Mouse (Mus musculus): ENCODE results near the gene Bend7.

Gene Bend7

DNA sequence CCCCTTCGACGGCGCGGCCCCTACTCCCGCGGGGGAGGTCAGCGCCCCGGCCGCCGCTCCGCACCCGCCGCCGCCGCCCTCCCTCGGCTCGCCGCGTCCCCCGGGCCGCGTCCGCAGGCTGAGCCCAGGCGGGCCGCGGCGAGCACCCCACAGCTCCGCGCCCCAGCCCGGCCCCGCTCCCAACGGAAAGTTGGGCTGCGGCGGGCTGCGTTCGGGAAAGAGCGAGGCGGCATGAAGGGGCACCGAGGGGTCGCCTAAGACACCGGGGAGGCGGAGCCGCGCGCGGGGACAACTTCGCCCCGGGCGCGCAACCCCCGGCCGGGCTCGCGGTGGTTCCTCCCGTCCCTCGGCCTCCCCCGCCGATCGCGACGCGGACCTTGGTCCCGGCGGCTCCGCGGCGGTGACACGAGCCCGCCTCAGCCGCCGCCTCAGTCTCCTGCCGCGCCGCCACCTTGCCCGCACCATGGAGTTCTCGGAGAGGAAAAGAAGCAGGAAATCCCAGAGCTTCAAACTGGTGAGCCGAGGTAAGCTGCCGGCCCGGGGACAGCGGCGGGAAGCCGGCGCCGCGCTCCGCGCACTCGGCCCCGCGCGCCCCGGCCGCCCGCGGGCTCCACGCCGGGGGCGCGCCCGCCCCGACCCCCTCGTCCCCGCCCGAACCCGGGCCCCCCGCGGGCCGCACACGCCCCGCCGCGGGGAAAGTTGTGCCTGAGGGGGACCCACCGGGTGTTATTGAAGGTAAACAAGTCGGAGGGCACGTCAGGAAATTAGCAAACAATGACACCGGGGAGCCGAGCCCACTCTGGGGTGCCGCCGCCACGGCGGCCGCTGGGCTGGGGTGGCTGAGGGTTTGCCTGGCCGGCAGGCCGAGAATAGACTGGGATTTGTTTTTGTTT is at the start of gene Bend7:
Gene Bend7 (plus strand): TSS at position 63 of the 893 bp plus-strand sequence.
- DNase-seq: peak; percentile 53 to 57

DNA sequence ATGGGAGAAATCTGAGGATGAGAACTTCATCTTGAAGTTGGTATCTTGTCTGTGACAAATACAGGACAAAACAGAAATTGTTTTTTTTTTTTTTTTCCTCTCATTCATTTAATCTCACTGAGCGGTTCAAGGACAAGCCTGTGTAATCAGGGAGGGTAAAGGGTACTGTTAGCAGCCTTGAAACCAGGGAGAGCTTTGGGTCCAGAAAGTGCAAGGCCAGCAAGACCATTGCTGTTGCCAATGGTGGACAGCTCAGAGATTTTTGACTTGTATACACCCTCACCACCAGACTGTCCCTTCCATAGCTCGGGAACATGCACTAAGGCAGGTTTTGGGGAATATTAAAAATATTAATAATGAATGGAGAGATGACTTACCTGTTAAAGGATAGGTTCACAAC is 49.0 kb upstream of the Bend7 start:
- DNase-seq: no peak

DNA sequence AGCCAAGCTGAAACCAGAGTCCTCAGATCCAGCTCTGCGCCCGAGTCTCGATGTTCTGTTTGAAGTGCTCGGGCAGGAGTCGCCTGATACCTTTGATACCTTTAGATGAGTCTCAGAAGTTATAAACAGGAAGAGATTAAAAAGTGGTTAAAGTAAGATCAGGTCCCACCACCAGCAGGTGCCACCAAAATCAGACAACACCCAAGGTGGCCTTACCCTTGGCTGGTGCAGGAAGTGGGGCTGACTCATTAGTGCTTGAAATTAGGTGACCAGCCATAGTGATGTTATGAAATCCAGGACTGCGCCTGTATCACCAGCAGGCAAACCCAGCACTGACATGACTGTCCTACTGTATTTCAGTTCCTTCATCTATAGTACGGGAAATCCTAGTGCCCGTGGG is 47.9 kb upstream of the Bend7 start:
- no peak for DNase-seq

GRCm38 (mm10) chr2:4671636-4672035 is 46.0 kb upstream of the Bend7 start:
- no peak for DNase-seq

GRCm38 (mm10) chr2:4679886-4680285 is 37.7 kb upstream of the Bend7 start:
- DNase-seq: no peak

GRCm38 (mm10) chr2:4711262-4711661 is 6.4 kb upstream of the Bend7 start:
- DNase-seq: no peak

DNA sequence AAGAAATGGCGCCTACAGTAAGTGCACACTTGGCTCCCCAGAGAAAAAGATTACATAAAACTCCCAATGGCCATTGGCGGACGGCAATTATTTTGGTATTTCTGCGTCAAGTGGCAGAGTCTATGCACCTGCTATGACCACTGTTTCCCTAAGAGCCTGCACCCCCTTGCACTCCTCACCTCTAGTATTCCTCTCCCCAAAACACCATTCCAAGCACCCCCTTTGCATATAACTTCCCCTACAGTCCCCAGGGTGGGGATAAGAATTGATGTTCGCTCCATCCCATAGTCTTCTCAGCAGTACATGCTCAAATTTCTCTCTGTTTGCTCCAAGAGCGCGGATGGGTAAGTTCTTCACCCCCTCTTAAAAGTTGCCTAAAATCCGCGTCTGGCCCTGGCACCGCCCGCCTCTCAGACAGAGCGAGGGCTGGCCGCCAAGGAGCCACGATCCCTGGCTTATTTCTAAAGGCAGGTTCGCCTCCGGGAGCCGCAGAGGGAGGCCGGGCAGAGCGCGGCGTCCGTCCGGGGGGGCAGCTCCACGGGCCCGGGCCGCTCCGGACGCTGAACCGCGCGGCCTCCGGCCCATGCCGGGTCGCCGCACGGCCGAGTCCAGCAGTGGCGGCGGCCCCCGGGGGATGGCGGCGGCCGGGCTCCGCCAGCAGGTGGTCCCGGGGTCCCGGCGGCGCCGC is 406 bp upstream of the Bend7 start:
- DNase-seq: peak; percentile 55 to 66

GRCm38 (mm10) chr2:4723088-4723487 is 5.5 kb downstream of the Bend7 start:
- no peak for DNase-seq

- no peak for DNase-seq
Observed at GRCm38 (mm10) chr2:4730161-4730560, 12.5 kb downstream of the Bend7 start.

DNA sequence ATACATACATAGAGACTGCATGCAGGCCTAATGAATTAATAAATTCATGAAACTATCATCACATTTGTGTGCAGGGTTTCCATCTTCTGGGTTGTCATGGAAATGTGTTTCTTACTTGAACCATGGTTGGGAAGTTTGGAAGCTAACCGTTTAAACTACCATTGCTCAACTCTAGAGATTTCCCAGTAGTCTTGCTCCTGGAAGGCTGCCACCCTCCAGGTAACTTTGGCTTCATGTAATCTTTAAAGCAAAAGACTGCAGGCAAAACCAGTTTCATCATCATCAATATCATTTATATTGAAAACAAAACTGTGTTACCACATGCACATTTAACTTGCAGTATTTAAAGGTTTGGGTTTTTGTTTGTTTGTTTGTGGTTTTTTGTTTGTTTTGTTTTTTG is 16.3 kb downstream of the Bend7 start:
- DNase-seq: no peak

DNA sequence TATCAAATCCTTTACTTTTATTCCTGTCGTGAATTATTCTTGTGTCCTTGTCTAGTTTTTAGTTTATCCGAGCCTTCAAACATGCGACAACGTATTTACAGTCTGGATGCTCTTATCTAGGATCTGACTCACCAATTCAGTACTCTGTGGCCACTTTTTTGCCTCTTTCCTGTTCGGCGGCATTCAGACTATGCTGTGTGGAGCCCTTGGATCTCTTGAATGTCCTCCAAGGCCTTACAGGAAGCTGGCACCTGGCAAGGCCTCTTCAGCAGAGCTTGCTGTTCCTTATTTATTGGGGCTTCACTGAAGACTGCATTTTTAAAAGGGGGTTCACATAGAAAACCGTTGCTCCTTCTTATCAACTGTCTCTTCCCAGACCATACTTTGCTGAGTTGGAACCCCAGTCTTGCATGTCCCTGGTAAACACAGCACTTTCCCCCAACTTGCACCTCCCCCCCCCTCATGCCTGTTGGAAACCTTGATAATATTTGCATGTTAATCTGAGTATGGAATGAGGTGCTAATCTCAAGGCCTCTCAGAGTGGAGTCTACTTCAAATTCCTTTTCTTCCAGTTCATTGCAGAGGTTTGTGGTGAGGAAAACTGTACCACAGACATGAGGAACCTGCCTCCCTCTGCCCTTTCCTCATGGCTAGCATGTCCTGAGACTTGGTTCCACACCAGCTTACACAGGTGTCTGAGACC is 18.6 kb downstream of the Bend7 start:
- DNase-seq: peak; percentile 54 to 77

DNA sequence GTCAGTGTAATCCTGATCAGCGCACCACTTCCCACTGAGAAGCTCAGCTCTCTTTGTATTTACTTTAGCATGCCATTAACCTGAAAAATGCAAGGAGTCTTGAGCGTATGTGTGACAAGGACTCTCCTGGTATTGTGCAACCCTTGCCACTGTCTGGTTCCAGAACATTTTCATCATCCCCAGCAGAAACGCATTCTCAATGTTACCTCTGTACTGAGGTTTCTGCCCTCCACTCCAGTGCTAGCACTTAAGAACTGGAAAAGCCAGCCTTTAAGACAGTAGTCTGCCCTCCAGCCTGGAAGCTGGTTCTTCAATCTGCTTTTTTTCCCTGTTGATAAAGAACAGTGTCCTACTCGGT is 19.1 kb downstream of the Bend7 start:
- DNase-seq: peak; percentile 46 to 51

- no peak for DNase-seq
Observed at GRCm38 (mm10) chr2:4751918-4752317, 34.3 kb downstream of the Bend7 start.

DNA sequence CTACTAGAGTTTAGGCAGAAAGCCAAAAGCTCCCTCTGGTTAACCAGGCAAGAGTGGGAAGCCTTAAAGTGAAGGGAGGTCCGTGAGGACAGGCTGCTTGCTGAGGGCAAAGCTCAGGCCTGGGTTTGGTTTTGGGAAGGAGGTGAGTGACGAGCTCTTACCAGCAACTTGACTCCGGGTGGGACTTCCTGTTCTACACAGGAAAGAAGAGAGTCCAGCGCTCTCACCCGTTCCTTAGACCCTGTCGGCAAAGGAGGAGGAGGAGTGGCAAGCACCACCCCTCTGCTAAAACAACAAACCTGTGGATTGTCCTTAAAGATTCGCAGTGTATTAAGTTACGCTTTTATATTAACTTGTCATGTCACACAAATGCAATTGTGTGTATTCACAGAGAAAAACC is 38.1 kb downstream of the Bend7 start:
- no peak for DNase-seq

DNA sequence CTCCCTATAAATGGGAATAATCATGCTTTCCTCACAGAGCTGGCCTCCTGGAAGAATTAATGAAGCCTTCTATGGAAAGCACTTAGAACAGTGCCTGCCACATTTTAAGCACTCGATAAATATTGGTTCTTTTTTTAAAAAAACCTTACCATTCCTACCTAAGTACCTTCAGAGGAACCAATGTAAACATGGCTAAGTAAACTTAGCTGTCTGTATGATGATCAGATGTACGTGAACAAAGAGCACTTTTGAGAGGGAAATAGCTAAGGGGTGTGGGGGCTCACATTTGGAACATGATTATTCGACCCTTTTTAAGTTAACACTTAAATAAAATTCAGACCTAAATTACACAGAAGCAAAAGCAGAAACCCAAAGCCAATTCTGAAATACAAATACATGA is 39.6 kb downstream of the Bend7 start:
- DNase-seq: no peak

- no peak for DNase-seq
Observed at GRCm38 (mm10) chr2:4760741-4761140, 43.1 kb downstream of the Bend7 start.

- DNase-seq: no peak
Observed at GRCm38 (mm10) chr2:4761906-4762305, 44.3 kb downstream of the Bend7 start.

GRCm38 (mm10) chr2:4764071-4764470 is 46.4 kb downstream of the Bend7 start:
- no peak for DNase-seq

GRCm38 (mm10) chr2:4770376-4770775 is 52.7 kb downstream of the Bend7 start:
- DNase-seq: no peak

DNA sequence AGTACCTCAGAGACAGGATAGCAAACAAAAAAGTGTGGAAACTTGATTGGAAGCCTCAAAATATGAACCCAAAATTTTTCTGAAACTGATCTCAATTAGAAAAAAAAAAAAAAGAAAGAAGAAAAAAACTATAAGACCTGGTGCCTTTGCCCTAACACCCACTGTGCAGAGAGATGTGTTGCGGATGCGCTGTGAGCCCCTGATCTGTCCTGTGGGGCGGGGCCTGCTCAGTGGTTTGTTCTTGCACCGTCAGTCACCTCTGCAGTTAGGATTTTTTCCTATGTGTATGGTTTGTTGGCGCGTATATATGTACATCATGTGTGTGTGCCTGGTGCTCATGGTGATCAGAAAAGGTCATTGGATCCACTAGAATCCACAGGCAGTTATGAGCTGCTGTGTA is 56.3 kb downstream of the Bend7 start:
- DNase-seq: no peak

- no peak for DNase-seq
Observed at GRCm38 (mm10) chr2:4777291-4777690, 59.7 kb downstream of the Bend7 start.

DNA sequence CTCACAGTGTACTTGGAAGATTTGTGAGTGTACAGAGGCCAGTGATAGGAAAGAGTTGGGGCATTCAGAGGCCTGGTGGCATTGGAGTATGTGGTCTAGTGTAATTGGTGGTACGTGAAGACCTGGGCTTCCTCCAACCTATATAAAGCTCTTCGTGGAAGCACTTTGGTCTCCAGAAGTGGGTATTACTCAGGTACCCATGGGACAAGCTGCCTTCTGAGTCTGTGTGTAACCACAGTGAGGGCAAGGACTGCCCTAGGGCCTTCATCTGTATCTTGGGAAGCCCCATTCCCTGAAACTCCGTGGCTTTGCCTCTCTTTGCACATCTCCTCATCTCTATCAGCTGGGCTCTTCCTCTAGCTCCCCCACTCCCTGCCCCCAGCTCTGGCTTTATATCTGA is 64.0 kb downstream of the Bend7 start:
- DNase-seq: no peak

GRCm38 (mm10) chr2:4782401-4782800 is 64.8 kb downstream of the Bend7 start:
- DNase-seq: no peak

Data from lung, postnatal 4 days (tissue).